Mouse (Mus musculus) heart, adult 2 months (tissue): ENCODE measurements around the gene Ccnt1. TPM values are rescaled to one million over a fixed set of nuclear protein-coding genes. Genes with fewer than 3 reads are reported as not detected.

Experiments used
- DNase-seq, 2 experiments: peaks; one replicate each; pipeline ENCODE4 v3.0.0; 2021
- H3K27ac ChIP-seq: fragments of 200-600 bp; 2 replicates; pipeline ENCODE4 v1.8.1; 2022
- H3K27me3 ChIP-seq: fragments of 200-500 bp; 2 replicates; pipeline ENCODE4 v1.6.1; 2012; ENCODE audit warnings: mild to moderate bottlenecking, low read length, inconsistent platforms, mixed read lengths; ENCODE audit not compliant: control insufficient read depth, insufficient read depth
- H3K36me3 ChIP-seq: fragments of 200-500 bp; 2 replicates; pipeline ENCODE4 v1.6.1; 2012; ENCODE audit warnings: low read length, inconsistent platforms; ENCODE audit not compliant: control insufficient read depth, insufficient read depth
- H3K4me1 ChIP-seq: fragments of 200-500 bp; 2 replicates; pipeline ENCODE4 v1.6.1; 2011; ENCODE audit warnings: low read length; ENCODE audit not compliant: control insufficient read depth, insufficient read depth
- H3K4me3 ChIP-seq: fragments of 200-600 bp; 2 replicates; pipeline ENCODE4 v1.8.1; 2022
- H3K79me2 ChIP-seq: fragments of 200-500 bp; replicated peaks from 2 replicates; pipeline ENCODE4 v1.6.1; 2012; ENCODE audit warnings: mild to moderate bottlenecking, inconsistent platforms, low read length, moderate library complexity, mixed read lengths; ENCODE audit not compliant: control insufficient read depth, insufficient read depth
- H3K9ac ChIP-seq: fragments of 200-500 bp; 2 replicates; pipeline ENCODE4 v1.6.1; 2012; ENCODE audit warnings: low read depth, mild to moderate bottlenecking, control low read depth, inconsistent platforms, low read length, mixed read lengths
- CTCF ChIP-seq: fragments of 200-600 bp; IDR thresholded peaks from 2 replicates; pipeline ENCODE4 v1.8.1; 2022; ENCODE audit warnings: antibody characterized with exemption, mild to moderate bottlenecking, moderate library complexity
- EP300 ChIP-seq: fragments of 200-500 bp; IDR thresholded peaks from 2 replicates; pipeline ENCODE4 v1.6.1; 2011; ENCODE audit warnings: low read depth, low read length, control low read depth; ENCODE audit not compliant: insufficient read depth
- POLR2A ChIP-seq: fragments of 200-500 bp; IDR thresholded peaks from 2 replicates; pipeline ENCODE4 v1.6.1; 2011; ENCODE audit warnings: mild to moderate bottlenecking, low read depth, low read length, control low read depth; ENCODE audit not compliant: insufficient read depth
- WGBS: fragments of 180-500 bp; shearing (Covaris S2); methylation state at CpG from one replicate; pipeline ENCODE4 v1.1.7; 2018; 5-methylcytosine and 5-hydroxymethylcytosine counted together
- intact Hi-C: fragments of 180-260 bp; cut with DNase I; formaldehyde crosslinking; loops from one replicate; pipeline ENCODE4 v1.15.1; 2025
- polyA plus RNA-seq: library from polyadenylated mRNA; depleted of rRNA; stranded (reverse); fragments of >200 nt; gene quantifications from 2 replicates; pipeline ENCODE4 v1.2.3, GENCODE M21; 2012
- total RNA-seq, 2 experiments: library from RNA; stranded (reverse); gene quantifications; 2 replicates each; pipeline ENCODE4 v1.2.3; 2021

Ccnt1 gene
- total and polyA plus RNA-seq, 3 experiments = 9.3 to 27.6 (median 26.8) TPM

DNA sequence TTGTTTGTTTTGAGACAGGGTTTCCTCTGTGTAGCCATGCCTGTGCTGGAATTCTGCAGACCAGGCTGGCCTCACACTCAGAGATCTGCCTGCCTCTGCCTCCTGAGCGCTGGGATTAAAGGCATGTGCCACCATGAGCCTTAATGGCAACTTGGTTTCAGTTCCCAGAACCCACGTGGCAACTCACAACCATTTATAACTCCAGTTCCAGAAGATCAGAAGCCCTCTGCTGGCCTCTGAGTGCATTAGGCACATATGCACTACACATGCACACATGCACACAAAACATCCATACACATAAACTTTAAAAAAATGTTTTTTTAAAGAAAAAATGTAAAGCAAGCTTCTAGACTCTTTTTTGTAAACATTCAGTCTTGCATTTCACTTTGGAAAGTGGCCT lies 61.3 kb downstream of the Ccnt1 start:
- Histone ChIP-seq H3K27ac (no peak overlapping the region), H3K27me3 (no peaks in the 10 kb centered on the region), H3K36me3 (no peaks in the 10 kb centered on the region), H3K4me1 (peaks cover 18% of the 10 kb centered on the region), H3K9ac (no peak overlapping the region), H3K4me3 (no peak overlapping the region), H3K79me2 (no peaks in the 10 kb centered on the region)
- WGBS = 65% methylated on average over 2 of the region's 2 CpGs
- TF ChIP-seq CTCF (no peak), POLR2A (no peak), EP300 (no peak)
- intact Hi-C loops = loop anchor here (5.0 to 10.0 kb wide), 2 partner anchors 117 to 325 kb away; no protein-coding TSS in a partner anchor
- no peak for DNase-seq

DNA sequence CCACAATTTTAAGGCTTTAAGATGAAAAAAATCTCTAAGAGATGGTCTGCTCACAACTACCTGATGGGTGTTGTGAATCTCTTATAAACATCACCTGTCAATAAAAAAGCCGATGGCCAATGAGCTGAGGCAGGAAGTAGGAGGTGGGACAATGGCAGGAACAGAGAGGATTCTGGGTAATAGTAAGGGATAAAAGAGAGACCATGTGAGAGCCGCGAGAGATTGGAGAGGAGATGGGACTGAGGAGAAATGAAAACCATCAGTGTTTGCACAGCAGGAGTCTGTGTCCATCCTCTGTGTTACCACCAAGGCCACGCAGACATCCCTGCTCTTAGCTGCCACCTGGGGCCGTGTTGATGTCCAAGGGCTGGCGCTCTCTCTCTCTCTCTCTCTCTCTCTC lies 63.4 kb downstream of the Ccnt1 start:
- Histone ChIP-seq H3K27me3 (no peaks in the 10 kb centered on the region), H3K4me1 (peaks cover 11% of the 10 kb centered on the region), H3K4me3 (no peak overlapping the region), H3K36me3 (no peaks in the 10 kb centered on the region), H3K79me2 (no peaks in the 10 kb centered on the region), H3K27ac (no peak overlapping the region), H3K9ac (no peak overlapping the region)
- 92% methylated on average over 6 of the region's 6 CpGs for WGBS
- no peak for DNase-seq
- intact Hi-C loops = loop anchor here (5.0 to 10.0 kb wide), 2 partner anchors 115 to 323 kb away; no protein-coding TSS in a partner anchor
- TF ChIP-seq POLR2A = no peak
- TF ChIP-seq CTCF = no peak
- TF ChIP-seq EP300 = no peak

DNA sequence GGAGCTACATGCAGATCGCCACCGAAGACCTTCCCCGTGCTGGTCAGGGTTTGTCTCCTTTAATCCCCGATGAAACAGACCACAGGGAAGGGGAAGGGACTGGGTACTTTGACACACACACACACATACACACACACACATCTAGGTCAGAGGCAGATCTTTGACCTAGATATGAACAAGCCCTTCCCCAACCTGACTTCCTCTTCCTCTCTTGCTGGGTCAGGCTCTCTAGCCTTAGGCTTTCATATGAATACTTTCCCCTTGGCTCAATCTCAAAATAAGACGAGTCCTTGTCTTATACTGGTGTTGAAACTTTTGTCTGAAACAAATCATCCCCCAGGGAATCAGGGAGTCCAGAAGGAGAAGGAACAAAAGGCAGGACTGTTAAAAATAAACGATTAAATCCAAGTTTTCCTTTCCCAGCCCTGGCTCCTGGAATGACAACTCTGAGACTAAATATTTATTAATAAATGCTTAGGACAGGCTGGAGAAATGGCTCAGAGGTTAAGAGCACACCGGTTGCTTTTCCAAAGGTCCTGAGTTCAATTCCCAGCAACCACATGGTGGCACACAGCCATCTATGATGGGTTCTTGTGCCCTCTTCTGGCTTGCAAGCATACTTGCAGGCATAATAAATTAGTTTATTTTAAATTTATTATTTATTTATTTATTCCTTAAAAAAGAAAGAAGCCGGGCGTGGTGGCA lies 64.3 kb downstream of the Ccnt1 start:
- 45% methylated on average over 9 of the region's 9 CpGs for WGBS
- Histone ChIP-seq H3K4me3 (no peak overlapping the region), H3K27me3 (no peaks in the 10 kb centered on the region), H3K79me2 (no peaks in the 10 kb centered on the region), H3K36me3 (no peaks in the 10 kb centered on the region), H3K27ac (peak overlapping the region; percentile 72), H3K4me1 (peaks cover 8% of the 10 kb centered on the region), H3K9ac (no peak overlapping the region)
- no peak for DNase-seq
- intact Hi-C loops = loop anchor here (1.0 to 10.0 kb wide), 3 partner anchors 22 to 322 kb away; no protein-coding TSS in a partner anchor
- TF ChIP-seq EP300 (0 out of 2 replicates have a peak, but pooled peaks have one; percentile 23), POLR2A (no peak), CTCF (peak; percentile 57)

DNA sequence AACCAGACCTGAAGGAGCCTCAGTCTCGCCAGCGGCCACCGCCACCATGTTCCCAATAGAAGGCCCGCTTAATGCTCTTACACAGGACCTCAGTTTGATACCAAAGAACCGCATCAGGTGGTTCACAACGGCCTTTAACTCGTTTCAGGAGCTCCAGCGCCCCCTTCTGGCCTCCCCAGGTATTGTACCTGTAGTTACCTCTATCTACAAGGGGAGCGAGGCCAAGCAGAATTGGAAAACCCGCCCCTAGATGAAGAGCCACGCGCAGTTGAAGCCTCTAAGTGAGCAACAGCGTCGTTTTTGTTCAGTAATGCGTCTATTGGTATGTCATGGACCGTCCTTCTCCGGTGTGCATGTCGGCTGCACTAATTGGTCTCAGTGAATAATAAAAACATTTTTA lies 66.2 kb downstream of the Ccnt1 start:
- Histone ChIP-seq H3K36me3 (no peaks in the 10 kb centered on the region), H3K79me2 (no peaks in the 10 kb centered on the region), H3K27ac (no peak overlapping the region), H3K4me3 (no peak overlapping the region), H3K27me3 (no peaks in the 10 kb centered on the region), H3K4me1 (peaks cover 6% of the 10 kb centered on the region), H3K9ac (no peak overlapping the region)
- intact Hi-C loops = loop anchor here (10.0 kb wide), 1 partner anchor 320 kb away; no protein-coding TSS in a partner anchor
- TF ChIP-seq POLR2A (no peak), CTCF (peak; percentile 88)
- DNase-seq = peak; percentile 67 to 81
- 12% methylated on average over 18 of the region's 18 CpGs for WGBS

DNA sequence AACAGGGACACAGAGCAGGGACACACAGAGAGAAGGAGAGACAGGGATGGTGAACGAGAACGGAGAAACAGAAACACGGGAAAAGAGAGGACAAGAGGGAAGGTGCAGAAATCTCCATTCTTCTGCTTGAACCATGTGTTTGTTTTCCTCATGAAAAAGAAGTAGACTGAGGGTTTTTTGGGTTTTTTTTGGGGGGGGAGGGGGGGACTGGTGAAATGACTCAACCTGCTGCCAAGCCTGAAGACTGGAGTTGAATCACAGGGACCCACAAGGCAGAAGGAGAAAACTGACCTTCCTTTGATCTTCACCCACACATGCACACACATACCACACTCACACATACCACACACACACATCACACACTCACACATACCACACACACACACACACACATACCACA lies 67.4 kb downstream of the Ccnt1 start:
- Histone ChIP-seq H3K36me3 (no peaks in the 10 kb centered on the region), H3K9ac (no peak overlapping the region), H3K27ac (no peak overlapping the region), H3K27me3 (no peaks in the 10 kb centered on the region), H3K4me1 (peaks cover 6% of the 10 kb centered on the region), H3K79me2 (no peaks in the 10 kb centered on the region), H3K4me3 (no peak overlapping the region)
- intact Hi-C loops = loop anchor here (10.0 kb wide), 1 partner anchor 319 kb away; no protein-coding TSS in a partner anchor
- no peak for DNase-seq
- 88% methylated on average over 3 of the region's 3 CpGs for WGBS
- TF ChIP-seq POLR2A (no peak), EP300 (no peak), CTCF (no peak)

DNA sequence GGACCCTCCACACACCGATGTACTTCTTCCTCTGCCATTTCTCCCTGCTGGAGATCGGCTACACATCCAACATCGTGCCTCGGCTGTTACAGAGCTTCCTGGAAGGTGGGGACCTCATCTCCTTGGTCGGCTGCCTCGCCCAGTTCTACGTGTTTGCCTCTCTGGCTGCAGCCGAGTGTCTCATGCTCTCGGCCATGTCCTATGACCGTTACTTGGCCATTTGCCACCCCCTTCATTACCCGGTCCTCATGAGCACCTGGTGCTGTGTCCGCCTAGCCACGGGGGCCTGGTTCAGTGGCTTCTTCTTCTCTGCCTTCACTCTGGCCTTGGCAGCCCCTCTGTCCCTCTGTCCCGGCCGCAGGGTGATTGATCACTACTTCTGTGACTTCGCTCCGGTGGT lies 73.1 kb downstream of the Ccnt1 start:
- 86% methylated on average over 17 of the region's 17 CpGs for WGBS

More for the DNA sequence above, 73.1 kb downstream of the Ccnt1 start:
- H3K27me3 ChIP-seq = no peaks in the 10 kb centered on the region
- TF ChIP-seq EP300 (no peak), CTCF (no peak), POLR2A (no peak)
- H3K9ac ChIP-seq = no peak overlapping the region
- no peaks in the 10 kb centered on the region for H3K79me2 ChIP-seq
- intact Hi-C loops = no loop called here
- H3K27ac ChIP-seq = no peak overlapping the region
- DNase-seq = no peak
- no peaks in the 10 kb centered on the region for H3K4me1 ChIP-seq
- H3K36me3 ChIP-seq = no peaks in the 10 kb centered on the region
- H3K4me3 ChIP-seq = no peak overlapping the region
